Mouse (Mus musculus) T-helper 1 cell (primary cell): ENCODE measurements around the gene Elavl2.

Experiments
- in situ Hi-C: fragments of 300-600 bp; cut with MboI, MseI; formaldehyde crosslinking; loops from one replicate; pipeline ENCODE4 v1.15.1; 2025; ENCODE audit warnings: high pct_unique_total_duplicates

The Elavl2 gene

DNA sequence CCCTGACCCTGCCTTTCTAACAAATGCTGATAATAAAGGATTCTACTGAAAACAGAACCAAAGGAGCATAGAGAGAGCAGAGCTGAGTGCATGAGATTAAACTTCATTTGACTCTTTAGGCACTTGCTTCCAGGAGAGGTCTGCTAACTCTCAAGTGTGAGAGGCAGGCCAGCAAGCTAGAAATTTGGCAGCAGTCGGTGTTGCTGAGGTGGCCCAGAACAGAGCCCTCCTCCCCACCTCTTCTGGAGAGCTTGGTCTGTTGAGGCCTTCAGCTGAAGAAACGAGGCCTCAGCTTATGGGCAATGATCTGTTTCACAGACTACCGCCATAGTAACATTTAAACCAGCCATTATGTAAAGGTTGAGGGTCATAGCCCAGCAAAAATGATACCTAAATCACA, 186.7 kb downstream of the Elavl2 start:
- in situ Hi-C loops, result no loop called here

DNA sequence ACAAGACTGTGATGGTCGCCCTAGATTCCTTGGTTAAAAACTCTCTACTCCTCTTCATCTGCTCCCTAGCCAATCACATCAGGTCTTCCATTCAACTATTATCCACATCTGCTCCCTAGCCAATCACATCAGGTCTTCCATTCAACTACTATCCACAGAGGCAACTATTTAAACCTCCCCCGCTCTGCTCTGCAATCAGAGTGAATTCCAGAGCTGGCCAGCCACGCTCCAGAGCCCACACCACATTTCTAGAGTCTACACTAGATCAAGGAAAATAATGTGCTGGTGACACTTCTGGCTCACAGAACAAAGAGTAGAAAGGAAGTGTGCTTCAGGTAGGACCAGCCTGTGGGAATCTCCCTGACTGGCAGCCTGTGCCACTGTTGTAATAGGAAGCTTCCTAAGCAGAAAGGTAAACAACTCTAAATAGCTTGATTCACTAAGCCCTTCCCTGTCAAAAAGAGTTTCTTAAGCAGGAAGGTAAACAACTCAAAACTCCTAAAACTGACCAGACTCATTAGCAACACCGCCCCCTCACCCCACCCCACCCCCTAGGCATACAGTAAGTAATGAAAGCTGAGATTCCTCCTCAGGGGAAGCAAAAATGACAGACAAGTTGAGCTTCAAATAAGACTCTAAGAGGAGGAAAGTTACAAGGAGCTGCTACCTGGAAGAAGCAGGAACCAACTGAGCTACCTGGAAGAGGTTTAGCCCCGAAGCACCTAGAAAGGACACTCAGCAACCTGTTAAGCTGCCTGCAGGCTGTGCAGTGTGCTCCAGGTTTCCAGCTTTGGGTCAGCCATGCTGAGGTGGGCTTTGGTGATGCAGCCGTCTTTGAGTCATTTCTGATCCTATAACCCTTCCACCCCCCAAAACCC, 191.9 kb downstream of the Elavl2 start:
- in situ Hi-C loops, result no loop called here
